Mouse (Mus musculus) small intestine, adult 2 months (tissue): ENCODE results near the gene Shc4.

Source experiments
- CTCF ChIP-seq: fragments of 200-500 bp; IDR thresholded peaks from 2 replicates; pipeline ENCODE4 v1.5.1; 2012; ENCODE audit warnings: low read depth, mild to moderate bottlenecking, control low read depth, inconsistent platforms, low read length, moderate library complexity, mixed read lengths; ENCODE audit not compliant: insufficient replicate concordance, insufficient read length; ENCODE audit errors: extremely low read depth
- POLR2A ChIP-seq: fragments of 200-500 bp; IDR thresholded peaks from 2 replicates; pipeline ENCODE4 v1.6.1; 2012; ENCODE audit warnings: low read depth, mild to moderate bottlenecking, control low read depth, inconsistent platforms, low read length, moderate library complexity

- no peak for TF ChIP-seq POLR2A
- TF ChIP-seq CTCF = no peak
These were observed 42.1 kb downstream of the Shc4 start for GRCm38 (mm10) chr2:125681811-125682210.
